Mouse (Mus musculus): ENCODE measurements around the gene Fam45a. TPM values are rescaled to one million over a fixed set of nuclear protein-coding genes. Genes with fewer than 3 reads are reported as not detected.

Gene Fam45a
- 25.1 and 29.6 TPM in 2 replicates for polyA plus RNA-seq (2015; fragmentation: Nextera tagmentation; extraction: Ambion mirVana)

DNA sequence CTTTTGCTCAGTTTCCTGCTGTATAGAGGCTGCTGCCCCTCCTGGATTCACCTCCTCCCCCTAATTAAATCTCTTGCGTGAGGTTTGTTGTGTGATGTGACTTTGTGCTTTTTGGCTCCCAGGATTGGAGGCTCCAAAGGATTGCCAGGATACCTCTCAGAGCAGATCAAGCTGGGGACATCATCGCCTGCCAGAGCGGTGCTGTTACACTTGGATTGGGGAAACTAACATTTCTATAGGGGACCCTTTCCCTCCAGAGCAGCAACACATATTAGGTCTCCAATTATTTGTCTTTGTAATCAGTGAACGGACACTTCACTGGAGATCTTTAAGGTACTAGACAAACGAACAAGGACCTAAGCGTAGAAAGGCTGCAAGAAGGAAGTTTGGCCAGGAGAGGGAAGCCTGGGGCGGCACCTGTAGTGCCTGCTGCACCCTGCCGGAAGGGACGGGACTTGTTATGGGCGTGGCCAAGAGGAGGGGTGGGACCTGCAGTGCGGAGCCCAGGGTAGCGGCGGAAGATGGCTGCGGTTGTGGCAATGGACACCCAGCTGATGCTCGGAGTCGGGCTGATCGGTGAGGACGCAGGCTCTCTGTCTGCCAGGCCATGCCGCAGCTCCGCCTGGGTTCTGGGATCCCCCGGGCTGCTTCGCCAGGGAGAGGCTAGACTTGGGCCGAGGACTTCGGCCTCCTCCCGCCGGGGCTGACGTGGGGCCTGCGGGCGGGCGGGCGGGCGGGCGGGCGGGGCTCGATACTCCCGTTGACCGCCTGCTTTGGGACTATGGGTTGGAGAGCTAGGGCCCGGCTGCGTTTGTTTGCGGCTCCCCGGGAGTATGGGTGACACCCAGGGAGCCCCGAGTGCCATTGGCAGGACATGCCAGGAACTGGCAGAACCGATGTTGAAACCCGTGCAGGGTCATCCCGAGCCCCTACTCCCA is at the start of gene Fam45a:
Gene Fam45a, plus strand, starts transcription at position 488 of the 938 bp plus-strand sequence.

DNA sequence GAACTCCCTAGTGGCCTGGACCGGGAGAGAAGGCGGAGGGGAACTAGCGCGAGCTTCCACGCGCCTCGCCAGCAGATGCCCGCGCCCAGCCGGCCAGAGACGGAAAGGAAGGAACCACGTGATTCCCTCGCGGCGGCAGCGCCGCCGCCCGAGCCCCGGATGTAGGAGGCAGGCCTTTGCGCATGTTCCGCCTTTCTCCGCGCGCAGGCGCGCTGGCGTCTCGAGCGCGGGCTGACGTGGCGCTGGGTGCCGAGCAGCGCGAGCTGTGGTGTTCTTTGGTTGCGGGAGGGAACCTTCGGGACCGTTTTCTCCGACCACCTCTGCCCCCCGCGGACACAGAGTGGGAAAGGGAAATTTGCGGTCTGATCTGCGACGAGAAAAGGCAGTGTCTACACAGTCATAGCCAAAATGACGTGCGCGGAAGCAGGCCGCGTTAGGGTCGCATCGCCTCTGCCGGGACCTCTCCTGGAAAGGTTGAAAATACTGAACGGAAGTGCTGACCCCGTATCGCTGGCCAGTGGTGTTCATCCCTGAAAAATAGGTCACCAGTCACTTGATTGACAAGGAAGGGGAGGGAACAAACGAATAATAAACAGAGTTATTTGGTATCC is 20.7 kb upstream of the Fam45a start, which contains the start of gene Eif3a:
Gene Eif3a, minus strand, starts transcription at position 108 of the 611 bp plus-strand sequence.

GRCm38 (mm10) chr19:60860868-60861700 is 49.7 kb downstream of the Fam45a start, which contains the start of gene Sfxn4:
Gene Sfxn4, minus strand, starts transcription at chr19:60861479.

GRCm38 (mm10) chr19:60874064-60874694 is 62.8 kb downstream of the Fam45a start, which contains the start of gene Prdx3:
Gene Prdx3, minus strand, starts transcription at chr19:60874556.

Small RNA genes lying within 50 kb of the gene (microRNA-seq; reads per million reads assigned to microRNA genes)
- not detected for gene mmu-mir-3084-1

Other genes with a start within 250 kb of the Fam45a start
- gene Cacul1, start 230.6 kb upstream of the Fam45a start, polyA plus RNA-seq (2015; fragmentation: Nextera tagmentation; extraction: Ambion mirVana) = 8.8 and 11.6 TPM in 2 replicates
- gene Nanos1, start 55.6 kb upstream of the Fam45a start, polyA plus RNA-seq (2015; fragmentation: Nextera tagmentation; extraction: Ambion mirVana) = 0.30 and 0.88 TPM in 2 replicates
- 78.3 and 87.4 TPM in 2 replicates for gene Eif3a, start 20.9 kb upstream of the Fam45a start, polyA plus RNA-seq (2015; fragmentation: Nextera tagmentation; extraction: Ambion mirVana)
- 2.3 and 3.2 TPM in 2 replicates for gene Sfxn4, start 49.9 kb downstream of the Fam45a start, polyA plus RNA-seq (2015; fragmentation: Nextera tagmentation; extraction: Ambion mirVana)
- gene Prdx3, start 63.0 kb downstream of the Fam45a start, polyA plus RNA-seq (2015; fragmentation: Nextera tagmentation; extraction: Ambion mirVana) = 180 and 192 TPM in 2 replicates
- 2.4 and 3.0 TPM in 2 replicates for gene Grk5, start 78.2 kb downstream of the Fam45a start, polyA plus RNA-seq (2015; fragmentation: Nextera tagmentation; extraction: Ambion mirVana)